Comparison of ENCODE assay signal across 21 mouse cellular contexts in the genomic region with DNA sequence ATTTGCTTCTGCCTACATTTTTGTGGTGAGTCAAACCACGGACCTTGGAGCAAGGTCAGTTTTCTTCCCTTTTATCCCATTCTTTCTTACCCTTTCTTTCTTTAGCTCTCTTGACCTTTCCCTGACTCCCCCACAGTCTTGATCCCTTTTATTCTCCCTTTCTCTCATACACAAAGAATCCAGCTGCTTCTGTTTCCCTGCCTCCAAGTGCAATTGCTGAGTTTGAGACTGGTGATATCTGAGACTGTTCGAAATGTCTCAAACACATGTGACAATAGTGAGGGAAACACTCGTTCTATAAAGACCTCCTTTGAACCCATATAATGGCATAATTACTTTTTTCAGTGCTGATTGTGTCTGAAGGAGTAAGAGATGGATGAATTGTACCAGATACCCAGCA.
DNase-seq lines count a peak whose midpoint lies in the region; ATAC-seq and TF ChIP-seq lines count a peak whose summit lies in the region.
"Had no signal": no experiment of that assay in that cellular context is flagged by ENCODE, and none has a peak within 500 bp of the region (broad histone marks: within the 10 kb centered on the region; RNA-seq: fewer than 3 reads in every experiment).

No protein-coding gene starts in this region.

- no peaks in the 10 kb centered on the region for H3K36me3 ChIP-seq in forebrain, embryonic 11.5 days (ENCODE audit: control insufficient read depth, insufficient read depth, low read length)
- H3K36me3 ChIP-seq in forebrain, postnatal 0 days (ENCODE audit: insufficient read depth): no peaks in the 10 kb centered on the region
- no peaks in the 10 kb centered on the region for H3K36me3 ChIP-seq in midbrain, embryonic 12.5 days
- H3K36me3 ChIP-seq in midbrain, postnatal 0 days (ENCODE audit: insufficient read depth, low read length): no peaks in the 10 kb centered on the region
- H3K36me3 ChIP-seq in stomach, postnatal 0 days (ENCODE audit: control insufficient read depth, insufficient read depth, low read length): no peaks in the 10 kb centered on the region
- H3K36me3 ChIP-seq: heart, embryonic 15.5 days; kidney, embryonic 15.5 days had no signal

- no peak overlapping the region for H3K27ac ChIP-seq in forebrain, embryonic 11.5 days (ENCODE audit: low read depth, low read length)
- H3K27ac ChIP-seq in forebrain, postnatal 0 days (ENCODE audit: low read depth, low read length): no peak overlapping the region
- no peak overlapping the region for H3K27ac ChIP-seq in midbrain, embryonic 12.5 days (replicated peaks)
- no peak overlapping the region for H3K27ac ChIP-seq in midbrain, postnatal 0 days (ENCODE audit: low read depth, low read length)
- H3K27ac ChIP-seq in stomach, postnatal 0 days (replicated peaks): no peak overlapping the region
- H3K27ac ChIP-seq: heart, embryonic 15.5 days; kidney, embryonic 15.5 days had no signal

- no peak overlapping the region for H3K4me2 ChIP-seq in forebrain, embryonic 11.5 days (ENCODE audit: low read depth, low read length, severe bottlenecking)
- H3K4me2 ChIP-seq in forebrain, postnatal 0 days (ENCODE audit: low read depth): no peak overlapping the region
- no peak overlapping the region for H3K4me2 ChIP-seq in midbrain, embryonic 12.5 days (replicated peaks)
- H3K4me2 ChIP-seq in midbrain, postnatal 0 days (ENCODE audit: low read depth, low read length, poor library complexity, severe bottlenecking): no peak overlapping the region
- no peak overlapping the region for H3K4me2 ChIP-seq in stomach, postnatal 0 days (replicated peaks; ENCODE audit: low read depth)
- H3K4me2 ChIP-seq: heart, embryonic 15.5 days; kidney, embryonic 15.5 days had no signal

- TF ChIP-seq EP300 in stomach, postnatal 0 days (optimal IDR thresholded peaks at IDR 0.05): no peak

- 9% methylated on average over 3 of the region's 3 CpGs for WGBS in forebrain, embryonic 11.5 days
- 5% methylated on average over 3 of the region's 3 CpGs for WGBS in forebrain, postnatal 0 days
- 15% methylated on average over 3 of the region's 3 CpGs for WGBS in midbrain, embryonic 12.5 days
- 16% methylated on average over 3 of the region's 3 CpGs for WGBS in midbrain, postnatal 0 days
- 47% methylated on average over 3 of the region's 3 CpGs for WGBS in stomach, postnatal 0 days

- no peak overlapping the region for H3K4me3 ChIP-seq in forebrain, embryonic 11.5 days (ENCODE audit: low read depth, low read length)
- H3K4me3 ChIP-seq in forebrain, postnatal 0 days (ENCODE audit: low read depth, low read length): no peak overlapping the region
- no peak overlapping the region for H3K4me3 ChIP-seq in midbrain, embryonic 12.5 days
- no peak overlapping the region for H3K4me3 ChIP-seq in midbrain, postnatal 0 days (ENCODE audit: low read depth, low read length)
- no peak overlapping the region for H3K4me3 ChIP-seq in stomach, postnatal 0 days (ENCODE audit: low read depth, low read length)
- H3K4me3 ChIP-seq: heart, embryonic 15.5 days; kidney, embryonic 15.5 days had no signal

- TF ChIP-seq CTCF in forebrain, postnatal 0 days (IDR thresholded peaks at IDR 0.05; ENCODE audit: low read depth): no peak
- no peak for TF ChIP-seq CTCF in midbrain, postnatal 0 days (IDR thresholded peaks at IDR 0.05)
- no peak for TF ChIP-seq CTCF in stomach, postnatal 0 days (IDR thresholded peaks at IDR 0.05; ENCODE audit: low read depth)

- H3K27me3 ChIP-seq in forebrain, embryonic 11.5 days (ENCODE audit: control insufficient read depth, insufficient read depth, low read length): no peaks in the 10 kb centered on the region
- H3K27me3 ChIP-seq in forebrain, postnatal 0 days (ENCODE audit: insufficient read depth, low read length): no peaks in the 10 kb centered on the region
- no peaks in the 10 kb centered on the region for H3K27me3 ChIP-seq in midbrain, embryonic 12.5 days
- H3K27me3 ChIP-seq in midbrain, postnatal 0 days (ENCODE audit: insufficient read depth, low read length): no peaks in the 10 kb centered on the region
- no peaks in the 10 kb centered on the region for H3K27me3 ChIP-seq in stomach, postnatal 0 days (ENCODE audit: control insufficient read depth, insufficient read depth, low read length)
- H3K27me3 ChIP-seq: heart, embryonic 15.5 days; kidney, embryonic 15.5 days had no signal

- peak; percentile 85 for ATAC-seq in forebrain, embryonic 11.5 days (replicated peaks; ENCODE audit: low FRiP score)
- ATAC-seq in forebrain, postnatal 0 days: no peak
- peak; percentile 77 for ATAC-seq in midbrain, embryonic 12.5 days (ENCODE audit: low FRiP score, low read depth)
- no peak for ATAC-seq in midbrain, postnatal 0 days (ENCODE audit: low FRiP score)
- no peak for ATAC-seq in stomach, postnatal 0 days (ENCODE audit: low FRiP score, low TSS enrichment)
- ATAC-seq: CD4-positive, CD25-positive, alpha-beta regulatory T cell, adult 4 months; intestine, postnatal 0 days had no signal

- no peaks in the 10 kb centered on the region for H3K9me3 ChIP-seq in forebrain, embryonic 11.5 days (ENCODE audit: control insufficient read depth, low read length)
- H3K9me3 ChIP-seq in forebrain, postnatal 0 days (ENCODE audit: low read length): no peaks in the 10 kb centered on the region
- no peaks in the 10 kb centered on the region for H3K9me3 ChIP-seq in midbrain, embryonic 12.5 days
- H3K9me3 ChIP-seq in midbrain, postnatal 0 days (ENCODE audit: low read length): no peaks in the 10 kb centered on the region
- no peaks in the 10 kb centered on the region for H3K9me3 ChIP-seq in stomach, postnatal 0 days (ENCODE audit: control insufficient read depth, low read length)
- H3K9me3 ChIP-seq: heart, embryonic 15.5 days; kidney, embryonic 15.5 days had no signal

- no peak overlapping the region for H3K9ac ChIP-seq in forebrain, embryonic 11.5 days (ENCODE audit: low read length)
- H3K9ac ChIP-seq in forebrain, postnatal 0 days: no peak overlapping the region
- H3K9ac ChIP-seq in midbrain, embryonic 12.5 days (replicated peaks): no peak overlapping the region
- no peak overlapping the region for H3K9ac ChIP-seq in midbrain, postnatal 0 days (replicated peaks; ENCODE audit: low read length, poor library complexity, severe bottlenecking)
- H3K9ac ChIP-seq in stomach, postnatal 0 days (ENCODE audit: low read length): no peak overlapping the region
- H3K9ac ChIP-seq: heart, embryonic 15.5 days; kidney, embryonic 15.5 days had no signal

- no peaks in the 10 kb centered on the region for H3K4me1 ChIP-seq in forebrain, embryonic 11.5 days (replicated peaks; ENCODE audit: control insufficient read depth, insufficient read depth, low read length)
- H3K4me1 ChIP-seq in forebrain, postnatal 0 days (ENCODE audit: insufficient read depth): no peaks in the 10 kb centered on the region
- peaks cover 4% of the 10 kb centered on the region; the same call in 1 of the 2 replicates for H3K4me1 ChIP-seq in midbrain, embryonic 12.5 days
- H3K4me1 ChIP-seq in midbrain, postnatal 0 days (ENCODE audit: insufficient read depth, low read length): no peaks in the 10 kb centered on the region
- no peaks in the 10 kb centered on the region for H3K4me1 ChIP-seq in stomach, postnatal 0 days (replicated peaks; ENCODE audit: control insufficient read depth, insufficient read depth)
- H3K4me1 ChIP-seq: heart, embryonic 15.5 days; kidney, embryonic 15.5 days had no signal

- no peak for DNase-seq in forebrain, embryonic 11.5 days (ENCODE audit: low spot score)
- no peak for DNase-seq in forebrain, postnatal 0 days
- DNase-seq in midbrain, postnatal 0 days (ENCODE audit: low spot score): no peak
- DNase-seq in embryo, embryonic 10.5 days (ENCODE audit: low spot score): peak; percentile 69
- DNase-seq in mesoderm, embryonic 11.5 days (ENCODE audit: low read depth, low spot score): peak; percentile 28
- DNase-seq in stomach, postnatal 0 days (ENCODE audit: low spot score): no peak
- no peak for DNase-seq in right cerebral cortex, postnatal 4 days
- DNase-seq: adrenal gland, postnatal 36 days; cerebellum, adult 11-12 months; cerebellum, postnatal 14 days; heart, postnatal 4 days; kidney, postnatal 36 days; layer of hippocampus, postnatal 36 days; lung, postnatal 4 days; thymus, adult 18-20 months; thymus, postnatal 4 days had no signal

Comparison
In these comparisons a context has a peak if more than half of its experiments do, and no peak if none do; other contexts are left out.
1. ATAC-seq: peak in forebrain, embryonic 11.5 days (single experiment) and midbrain, embryonic 12.5 days (single experiment); none in forebrain, postnatal 0 days (single experiment), midbrain, postnatal 0 days (single experiment) and stomach, postnatal 0 days (single experiment).
2. DNase-seq: peak in embryo, embryonic 10.5 days (single experiment) and mesoderm, embryonic 11.5 days (single experiment); none in forebrain, embryonic 11.5 days (single experiment), forebrain, postnatal 0 days (single experiment), midbrain, postnatal 0 days (single experiment), stomach, postnatal 0 days (single experiment) and right cerebral cortex, postnatal 4 days (single experiment).